Mouse (Mus musculus) ES-E14 (cell line): ENCODE data around the gene Tet1. TPM values are rescaled to one million over a fixed set of nuclear protein-coding genes. Genes with fewer than 3 reads are reported as not detected.
A peak's percentile ranks its signal among the peaks of the same experiment; 100 is the strongest.

Experiments
- DNase-seq: peaks from one replicate; pipeline ENCODE4 v3.0.0-alpha.2; 2013; ENCODE audit warnings: low read depth, low spot score
- H3K27ac ChIP-seq: 2 replicates; pipeline ENCODE4 v1.5.1; 2012; ENCODE audit warnings: low read depth, mild to moderate bottlenecking, low read length, moderate library complexity, mixed read lengths; ENCODE audit not compliant: poor library complexity, insufficient read depth, severe bottlenecking
- H3K36me3 ChIP-seq: 2 replicates; pipeline ENCODE4 v1.6.1; 2012; ENCODE audit warnings: mild to moderate bottlenecking, low read length, moderate library complexity, mixed read lengths; ENCODE audit not compliant: control insufficient read depth, poor library complexity, insufficient read depth, severe bottlenecking
- H3K4me1 ChIP-seq, 2 experiments: fragments of 150-350 bp in 1 of 2; sonication (generic) in 1 of 2; 2 replicates each; pipeline ENCODE4 v1.6.1; 2012; ENCODE audit warnings: low read length in 2 of 2, mild to moderate bottlenecking in 1 of 2, mixed read lengths in 1 of 2; ENCODE audit not compliant: control insufficient read depth in 2 of 2, insufficient read depth in 2 of 2, poor library complexity in 1 of 2
- H3K4me3 ChIP-seq, 2 experiments: fragments of 150-350 bp in 1 of 2; sonication (generic) in 1 of 2; 2 replicates each; pipeline ENCODE4 v1.5.1; 2012; ENCODE audit warnings: low read length in 2 of 2, low read depth in 1 of 2, mild to moderate bottlenecking in 1 of 2, mixed read lengths in 1 of 2; ENCODE audit not compliant: insufficient read depth in 1 of 2, poor library complexity in 1 of 2, severe bottlenecking in 1 of 2
- H3K9ac ChIP-seq: 2 replicates; pipeline ENCODE4 v1.6.1; 2012; ENCODE audit warnings: low read depth, mild to moderate bottlenecking, low read length, mixed read lengths; ENCODE audit not compliant: poor library complexity, insufficient read depth, severe bottlenecking
- H3K9me3 ChIP-seq: fragments of 150-350 bp; sonication (generic); 2 replicates; pipeline ENCODE4 v1.6.1; 2012; ENCODE audit warnings: low read depth, mild to moderate bottlenecking, low read length; ENCODE audit not compliant: control insufficient read depth, insufficient read depth
- CHD2 ChIP-seq: IDR thresholded peaks from 2 replicates; pipeline ENCODE4 v1.6.1; 2014; ENCODE audit warnings: mild to moderate bottlenecking, low read depth, low read length, inconsistent platforms
- HCFC1 ChIP-seq: IDR thresholded peaks from 2 replicates; pipeline ENCODE4 v1.6.1; 2012; ENCODE audit warnings: low read length, inconsistent platforms, borderline replicate concordance; ENCODE audit not compliant: insufficient read depth
- MAFK ChIP-seq: IDR thresholded peaks from 2 replicates; pipeline ENCODE4 v1.6.1; 2014; ENCODE audit warnings: mild to moderate bottlenecking, low read depth, low read length, inconsistent platforms; ENCODE audit not compliant: insufficient read depth
- ZC3H11A ChIP-seq: IDR thresholded peaks from 2 replicates; pipeline ENCODE4 v1.6.1; 2012; ENCODE audit warnings: low read depth, mild to moderate bottlenecking, inconsistent platforms, low read length, borderline replicate concordance
- ZNF384 ChIP-seq: IDR thresholded peaks from 2 replicates; pipeline ENCODE4 v1.6.1; 2012; ENCODE audit warnings: low read depth, low read length, inconsistent platforms
- in situ Hi-C, 2 experiments: fragments of 600-800 bp; cut with MboI; formaldehyde crosslinking; loops; one replicate each; pipeline ENCODE4 v1.15.1; 2025; ENCODE audit warnings: low sequenced_read_pairs in 2 of 2, inconsistent platforms in 1 of 2; ENCODE audit not compliant: unreplicated experiment in 2 of 2
- total RNA-seq: library from RNA; depleted of rRNA; stranded (reverse); fragments of 300-350 nt; gene quantifications from 2 replicates; pipeline ENCODE4 v1.2.3, GENCODE M21; 2012

Gene Tet1
- total RNA-seq, 1 experiment: 307 TPM

- TF ChIP-seq CHD2 (no peak), MAFK (no peak), ZNF384 (peak; percentile 79; the same call in 1 of the 2 replicates), ZC3H11A (no peak), HCFC1 (no peak)
- Histone ChIP-seq H3K4me3 (no peak overlapping the region), H3K9ac (no peak overlapping the region), H3K27ac (no peak overlapping the region), H3K36me3 (no peaks in the 10 kb centered on the region), H3K4me1 (peaks cover 2% of the 10 kb centered on the region in 2 experiments; a peak in 2 of 4 replicates), H3K9me3 (no peaks in the 10 kb centered on the region)
- in situ Hi-C loops: no loop called here
- DNase-seq: no peak
These were observed 46.4 kb downstream of the Tet1 start for GRCm38 (mm10) chr10:62862435-62862834.

- H3K4me3 ChIP-seq: no peak overlapping the region
- in situ Hi-C loops: no loop called here
- no peaks in the 10 kb centered on the region; the same call in 1 of the 2 replicates for H3K36me3 ChIP-seq
- TF ChIP-seq ZC3H11A (no peak), MAFK (no peak), ZNF384 (no peak), HCFC1 (no peak), CHD2 (no peak)
- no peak for DNase-seq
- H3K4me1 ChIP-seq: no peaks in the 10 kb centered on the region; a peak in 1 of 4 replicates
- H3K27ac ChIP-seq: no peak overlapping the region
- H3K9ac ChIP-seq: no peak overlapping the region
- H3K9me3 ChIP-seq: no peaks in the 10 kb centered on the region
These were observed 49.8 kb downstream of the Tet1 start for GRCm38 (mm10) chr10:62858967-62859366.

GRCm38 (mm10) chr10:62856690-62857290, 52.0 kb downstream of the Tet1 start:
- Histone ChIP-seq H3K27ac (no peak overlapping the region), H3K9ac (no peak overlapping the region), H3K4me1 (peaks cover 2 to 3% of the 10 kb centered on the region in 2 experiments; a peak in 3 of 4 replicates), H3K4me3 (no peak overlapping the region), H3K9me3 (no peaks in the 10 kb centered on the region), H3K36me3 (no peaks in the 10 kb centered on the region; the same call in 1 of the 2 replicates)
- no peak for DNase-seq
- in situ Hi-C loops: no loop called here
- TF ChIP-seq MAFK (no peak), CHD2 (no peak), ZNF384 (no peak), ZC3H11A (no peak), HCFC1 (no peak)

- no peak for TF ChIP-seq ZNF384
- Histone ChIP-seq H3K4me1 (peaks cover 5 to 8% of the 10 kb centered on the region in 2 experiments; a peak in 3 of 4 replicates), H3K27ac (no peak overlapping the region), H3K36me3 (no peaks in the 10 kb centered on the region; the same call in 1 of the 2 replicates), H3K9ac (no peak overlapping the region), H3K9me3 (no peaks in the 10 kb centered on the region), H3K4me3 (no peak overlapping the region)
- DNase-seq: no peak
- in situ Hi-C loops: no loop called here
These were observed 53.8 kb downstream of the Tet1 start for GRCm38 (mm10) chr10:62854992-62855391.

GRCm38 (mm10) chr10:62854581-62854980, 54.2 kb downstream of the Tet1 start:
- no peak overlapping the region for H3K27ac ChIP-seq
- in situ Hi-C loops: no loop called here
- H3K9me3 ChIP-seq: no peaks in the 10 kb centered on the region
- peaks cover 5 to 8% of the 10 kb centered on the region in 2 experiments; a peak in 3 of 4 replicates for H3K4me1 ChIP-seq
- DNase-seq: no peak
- no peak overlapping the region for H3K4me3 ChIP-seq
- H3K9ac ChIP-seq: no peak overlapping the region
- no peaks in the 10 kb centered on the region; the same call in 1 of the 2 replicates for H3K36me3 ChIP-seq
- TF ChIP-seq MAFK (no peak), HCFC1 (no peak), CHD2 (no peak)
